Mouse (Mus musculus) stomach, postnatal 0 days (tissue): ENCODE data around the gene Mul1. TPM values are rescaled to one million over a fixed set of nuclear protein-coding genes. Genes with fewer than 3 reads are reported as not detected.

Source experiments
- ATAC-seq: fragments of 200-750 bp; cut with Nextera tagmentation; 2 replicates; pipeline ENCODE4 v1.8.0; 2017; ENCODE audit not compliant: low FRiP score, low TSS enrichment
- DNase-seq: peaks from one replicate; pipeline ENCODE4 v3.0.0-alpha.2; 2016; ENCODE audit warnings: low spot score
- H3K27ac ChIP-seq: fragments of 300-500 bp; sonication (generic); replicated peaks from 2 replicates; pipeline ENCODE4 v1.5.1; 2014; ENCODE audit warnings: mild to moderate bottlenecking, control low read depth
- H3K27me3 ChIP-seq: fragments of 300-500 bp; sonication (generic); 2 replicates; pipeline ENCODE4 v1.6.1; 2014; ENCODE audit warnings: low read length; ENCODE audit not compliant: control insufficient read depth, insufficient read depth
- H3K36me3 ChIP-seq: fragments of 300-500 bp; sonication (generic); 2 replicates; pipeline ENCODE4 v1.6.1; 2014; ENCODE audit warnings: low read length, mixed read lengths; ENCODE audit not compliant: control insufficient read depth, insufficient read depth
- H3K4me1 ChIP-seq: fragments of 300-500 bp; sonication (generic); replicated peaks from 2 replicates; pipeline ENCODE4 v1.6.1; 2014; ENCODE audit warnings: antibody characterized with exemption; ENCODE audit not compliant: control insufficient read depth, insufficient read depth
- H3K4me2 ChIP-seq: fragments of 300-500 bp; sonication (generic); replicated peaks from 2 replicates; pipeline ENCODE4 v1.6.1; 2014; ENCODE audit warnings: low read depth, mild to moderate bottlenecking, control low read depth, moderate library complexity
- H3K4me3 ChIP-seq: fragments of 300-500 bp; sonication (generic); 2 replicates; pipeline ENCODE4 v1.5.1; 2014; ENCODE audit warnings: low read depth, low read length, control low read depth
- H3K9ac ChIP-seq: fragments of 300-500 bp; sonication (generic); 2 replicates; pipeline ENCODE4 v1.6.1; 2014; ENCODE audit warnings: mild to moderate bottlenecking, low read length, control low read depth, mixed read lengths
- H3K9me3 ChIP-seq: fragments of 300-500 bp; sonication (generic); 2 replicates; pipeline ENCODE4 v1.6.1; 2016; ENCODE audit warnings: low read length; ENCODE audit not compliant: control insufficient read depth
- CTCF ChIP-seq: IDR thresholded peaks from 2 replicates; pipeline ENCODE4 v1.5.1; 2016; ENCODE audit warnings: antibody characterized with exemption, low read depth, mild to moderate bottlenecking, moderate library complexity
- EP300 ChIP-seq: optimal IDR thresholded peaks from 2 replicates; pipeline ENCODE3; 2016; ENCODE audit warnings: antibody characterized with exemption
- WGBS: fragments of 180-500 bp; shearing (Covaris S2); extraction: QIAGEN DNeasy Blood & Tissue Kit; methylation state at CpG from one replicate; pipeline ENCODE4 v1.1.7; 2014; 5-methylcytosine and 5-hydroxymethylcytosine counted together
- polyA plus RNA-seq: library from polyadenylated mRNA; unstranded; fragments of >200 nt; fragmentation: Nextera tagmentation; extraction: Ambion mirVana; gene quantifications from 2 replicates; pipeline ENCODE4 v1.2.1, GENCODE M21; 2015

Mul1 gene
- polyA plus RNA-seq, 1 experiment from 2014 or later = 17.1 TPM

- DNase-seq (no peak), ATAC-seq (no peak)
- no peak overlapping the region for H3K9ac ChIP-seq
- no peaks in the 10 kb centered on the region for H3K36me3 ChIP-seq
- H3K4me2 ChIP-seq = no peak overlapping the region
- H3K4me1 ChIP-seq = no peaks in the 10 kb centered on the region; the same call in none of the 2 replicates
- TF ChIP-seq CTCF = no peak
- no peak for TF ChIP-seq EP300
- H3K4me3 ChIP-seq = no peak overlapping the region
- H3K9me3 ChIP-seq = no peaks in the 10 kb centered on the region
- H3K27me3 ChIP-seq = no peaks in the 10 kb centered on the region
- 81% methylated on average over 5 of the region's 5 CpGs for WGBS
- H3K27ac ChIP-seq = no peak overlapping the region
These were observed 33.0 kb downstream of the Mul1 start for GRCm38 (mm10) chr4:138467451-138467850.

- H3K4me3 ChIP-seq = no peak overlapping the region
- H3K36me3 ChIP-seq = no peaks in the 10 kb centered on the region
- DNase-seq = peak; percentile 31
- H3K4me1 ChIP-seq = no peaks in the 10 kb centered on the region; the same call in none of the 2 replicates
- H3K27me3 ChIP-seq = no peaks in the 10 kb centered on the region
- H3K9me3 ChIP-seq = no peaks in the 10 kb centered on the region
- H3K9ac ChIP-seq = no peak overlapping the region
- no peak overlapping the region for H3K27ac ChIP-seq
- peak; percentile 36; the same call in 1 of the 2 replicates for ATAC-seq
- peak overlapping the region; percentile 23; the same call in 1 of the 2 replicates for H3K4me2 ChIP-seq
- WGBS = 6% methylated on average over 7 of the region's 7 CpGs
- TF ChIP-seq EP300 (no peak), CTCF (no peak)
These were observed 34.6 kb downstream of the Mul1 start for GRCm38 (mm10) chr4:138469080-138469479.

GRCm38 (mm10) chr4:138471241-138471640, 36.8 kb downstream of the Mul1 start:
- no peaks in the 10 kb centered on the region for H3K36me3 ChIP-seq
- DNase-seq (no peak), ATAC-seq (no peak)
- H3K4me1 ChIP-seq = no peaks in the 10 kb centered on the region; the same call in 1 of the 2 replicates
- TF ChIP-seq CTCF (no peak), EP300 (no peak)
- no peak overlapping the region for H3K4me3 ChIP-seq
- no peaks in the 10 kb centered on the region for H3K27me3 ChIP-seq
- no peak overlapping the region for H3K27ac ChIP-seq
- H3K9ac ChIP-seq = no peak overlapping the region
- H3K9me3 ChIP-seq = no peaks in the 10 kb centered on the region
- no peak overlapping the region for H3K4me2 ChIP-seq
- 28% methylated on average over 7 of the region's 7 CpGs for WGBS

- TF ChIP-seq EP300 (no peak), CTCF (no peak)
These were observed 45.1 kb downstream of the Mul1 start for GRCm38 (mm10) chr4:138479595-138479994.

GRCm38 (mm10) chr4:138480962-138481361, 46.5 kb downstream of the Mul1 start:
- 19% methylated on average over 9 of the region's 9 CpGs for WGBS
- DNase-seq = no peak
- H3K4me2 ChIP-seq = no peak overlapping the region
- no peak overlapping the region for H3K27ac ChIP-seq
- no peak overlapping the region for H3K4me3 ChIP-seq
- ATAC-seq = no peak
- no peaks in the 10 kb centered on the region for H3K9me3 ChIP-seq
- H3K36me3 ChIP-seq = no peaks in the 10 kb centered on the region
- TF ChIP-seq EP300 = no peak
- H3K27me3 ChIP-seq = no peaks in the 10 kb centered on the region
- no peaks in the 10 kb centered on the region; the same call in 1 of the 2 replicates for H3K4me1 ChIP-seq
- no peak overlapping the region for H3K9ac ChIP-seq

More at GRCm38 (mm10) chr4:138479595-138479994, 45.1 kb downstream of the Mul1 start:
- no peak overlapping the region for H3K27ac ChIP-seq
- H3K4me1 ChIP-seq = no peaks in the 10 kb centered on the region; the same call in 1 of the 2 replicates
- H3K4me2 ChIP-seq = no peak overlapping the region
- H3K27me3 ChIP-seq = no peaks in the 10 kb centered on the region
- no peak overlapping the region for H3K4me3 ChIP-seq
- no peak for ATAC-seq
- no peak for DNase-seq
- no peaks in the 10 kb centered on the region for H3K9me3 ChIP-seq
- H3K9ac ChIP-seq = no peak overlapping the region
- H3K36me3 ChIP-seq = no peaks in the 10 kb centered on the region
- WGBS = 83% methylated on average over 7 of the region's 7 CpGs

- Histone ChIP-seq H3K9me3 (no peaks in the 10 kb centered on the region), H3K27ac (no peak overlapping the region), H3K4me1 (no peaks in the 10 kb centered on the region; the same call in 1 of the 2 replicates), H3K4me3 (no peak overlapping the region), H3K4me2 (no peak overlapping the region), H3K9ac (no peak overlapping the region), H3K36me3 (no peaks in the 10 kb centered on the region), H3K27me3 (no peaks in the 10 kb centered on the region)
- TF ChIP-seq EP300 = no peak
- TF ChIP-seq CTCF = no peak
- 66% methylated on average over 8 of the region's 8 CpGs for WGBS
- DNase-seq (no peak), ATAC-seq (no peak)
These were observed 48.2 kb downstream of the Mul1 start for GRCm38 (mm10) chr4:138482721-138483120.
